Mouse (Mus musculus) C2C12 (cell line): Measurements from ENCODE around the gene Mrpl16.

ENCODE experiments used
- CEBPB ChIP-seq: IDR thresholded peaks from one replicate; pipeline ENCODE4 v1.6.1; 2011; ENCODE audit warnings: low read depth, mild to moderate bottlenecking, control low read depth, moderate library complexity
- CTCF ChIP-seq: IDR thresholded peaks from one replicate; pipeline ENCODE4 v1.5.1; 2011; ENCODE audit not compliant: control insufficient read depth, insufficient read depth, insufficient read length
- FOSL1 ChIP-seq: IDR thresholded peaks from one replicate; pipeline ENCODE4 v1.8.0; 2011; ENCODE audit warnings: mild to moderate bottlenecking, low read length; ENCODE audit not compliant: poor library complexity, insufficient read depth, severe bottlenecking
- MAX ChIP-seq: IDR thresholded peaks from one replicate; pipeline ENCODE4 v1.6.1; 2011; ENCODE audit warnings: mild to moderate bottlenecking, control low read depth
- MYOD1 ChIP-seq: IDR thresholded peaks from one replicate; pipeline ENCODE4 v1.6.1; 2011; ENCODE audit warnings: low read depth; ENCODE audit not compliant: control insufficient read depth, insufficient read length
- MYOG ChIP-seq: IDR thresholded peaks from one replicate; pipeline ENCODE4 v1.6.1; 2011; ENCODE audit not compliant: control insufficient read depth, insufficient read length; ENCODE audit errors: extremely low read depth
- USF1 ChIP-seq: IDR thresholded peaks from one replicate; pipeline ENCODE4 v1.6.1; 2011; ENCODE audit warnings: low read depth, mild to moderate bottlenecking, control low read depth, moderate library complexity

- no peak for TF ChIP-seq CTCF
- TF ChIP-seq CEBPB: no peak
- TF ChIP-seq MYOD1: no peak
- TF ChIP-seq MAX: no peak
- TF ChIP-seq USF1: no peak
- no peak for TF ChIP-seq FOSL1
- no peak for TF ChIP-seq MYOG
Observed at GRCm38 (mm10) chr19:11793741-11794359, 23.7 kb downstream of the Mrpl16 start.
